Mouse (Mus musculus): ENCODE results near the gene Arhgap15.

DNA sequence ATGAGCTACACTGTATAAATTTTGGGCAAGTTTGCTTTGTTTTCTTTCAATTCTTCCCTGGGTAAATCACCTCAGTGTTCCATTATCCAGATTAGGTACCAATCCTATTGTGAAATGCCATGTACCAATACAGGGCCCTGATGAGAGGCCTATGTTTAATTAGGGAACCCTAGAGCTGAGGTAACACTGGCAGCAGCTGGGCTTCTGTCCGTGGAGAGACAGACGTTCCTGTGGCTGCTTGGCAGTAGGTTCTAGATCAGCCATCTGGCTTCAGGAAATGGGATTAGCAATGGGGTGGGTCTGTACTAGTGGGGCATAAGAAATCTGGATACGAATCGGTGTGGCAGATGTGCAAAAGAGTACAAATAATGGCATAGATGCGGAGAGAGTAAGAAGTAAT is 14.7 kb downstream of the Arhgap15 start:
- TF ChIP-seq CTCF (IDR thresholded peaks at IDR 0.05; ENCODE audit: borderline replicate concordance, insufficient read depth, low read length) (no peak), POLR2A (IDR thresholded peaks at IDR 0.05; ENCODE audit: low read depth, low read length) (no peak)

Data from embryonic fibroblast, embryonic 13.5 days (primary cell).